Mouse (Mus musculus): ENCODE data around the gene Slc16a9.
A peak's percentile ranks its signal among the peaks of the same experiment; 100 is the strongest.
"Not testable (repeated sequence)": the region's sequence is repeated elsewhere in the genome, so short reads cannot be mapped to it uniquely, and the experiment has no call there.

The Slc16a9 gene

DNA sequence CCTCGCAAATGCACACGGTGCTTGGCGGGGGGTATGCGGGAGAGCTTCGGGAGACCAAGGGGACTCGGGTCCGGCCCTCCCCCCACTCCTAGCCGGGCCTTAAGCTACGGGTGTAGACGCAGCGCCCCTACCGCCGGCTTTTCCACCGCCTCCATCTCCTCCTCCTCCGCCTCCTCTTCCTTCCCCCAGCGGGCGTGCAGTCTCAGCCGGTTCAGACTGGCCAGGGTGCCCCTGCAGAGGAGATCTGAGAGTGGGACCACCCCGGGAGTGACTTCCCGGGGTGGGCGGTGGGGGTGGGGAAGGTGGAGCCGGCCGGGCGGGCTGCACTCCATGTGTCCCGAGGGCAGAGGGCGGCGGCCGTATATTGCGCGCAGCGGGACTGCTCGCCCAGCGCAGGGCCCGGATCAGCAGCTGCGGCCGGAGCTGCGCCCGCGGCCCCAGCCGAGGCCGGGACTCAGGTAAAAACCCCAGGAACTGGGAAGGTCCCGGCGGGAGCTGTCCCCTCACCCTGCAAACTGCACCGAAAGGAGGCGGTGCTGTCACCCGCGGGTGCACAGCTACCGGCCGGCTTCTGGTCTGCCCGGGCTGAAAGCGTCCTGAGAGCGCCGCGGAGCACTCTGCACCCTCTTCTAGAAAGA, at the start of gene Slc16a9:
TSS of gene Slc16a9 (plus strand) at position 180 of the 638 bp plus-strand sequence.
- DNase-seq (ENCODE audit: inconsistent ontology term) = peak; percentile 72

DNA sequence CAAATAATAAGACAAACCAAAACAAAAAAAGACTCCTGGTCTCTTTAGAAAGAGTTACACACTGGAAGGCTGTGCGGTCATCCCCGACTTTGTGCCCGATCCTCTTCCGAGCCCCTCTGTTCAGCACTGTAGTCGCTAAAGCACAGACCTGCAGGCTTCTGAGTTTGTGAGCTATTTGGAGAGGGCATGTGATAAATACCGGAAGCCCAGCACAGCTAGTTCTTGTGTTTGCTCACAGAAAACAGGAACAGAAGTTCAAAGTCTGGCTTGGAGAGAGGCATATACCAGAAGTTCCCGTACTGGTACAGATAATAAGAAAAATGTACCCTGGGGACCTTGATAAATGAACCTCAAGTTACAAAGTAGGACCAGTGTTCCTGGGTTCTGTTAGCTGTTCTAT, 49.6 kb upstream of the Slc16a9 start:
- DNase-seq (ENCODE audit: inconsistent ontology term) = no peak

DNA sequence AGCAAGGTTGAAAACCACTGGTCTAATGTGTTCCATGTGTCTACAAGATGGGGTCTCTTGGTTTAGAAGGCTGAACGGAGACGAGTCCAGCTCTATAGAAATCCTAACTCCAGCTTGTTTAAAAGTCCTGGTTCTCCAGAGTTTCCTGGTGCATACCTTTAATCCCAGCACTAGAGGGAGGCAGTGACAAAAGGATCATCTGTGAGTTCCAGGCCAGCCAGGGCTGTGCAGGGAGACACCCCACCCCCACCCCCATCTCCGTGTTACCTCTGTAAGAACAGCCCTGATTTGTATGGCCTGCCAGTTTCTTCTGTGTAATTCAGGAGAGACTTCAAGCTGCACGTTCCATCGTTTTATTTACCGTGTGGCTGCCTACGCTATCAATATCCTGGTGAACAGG, 49.1 kb upstream of the Slc16a9 start:
- DNase-seq (ENCODE audit: inconsistent ontology term) = peak; percentile 56

DNA sequence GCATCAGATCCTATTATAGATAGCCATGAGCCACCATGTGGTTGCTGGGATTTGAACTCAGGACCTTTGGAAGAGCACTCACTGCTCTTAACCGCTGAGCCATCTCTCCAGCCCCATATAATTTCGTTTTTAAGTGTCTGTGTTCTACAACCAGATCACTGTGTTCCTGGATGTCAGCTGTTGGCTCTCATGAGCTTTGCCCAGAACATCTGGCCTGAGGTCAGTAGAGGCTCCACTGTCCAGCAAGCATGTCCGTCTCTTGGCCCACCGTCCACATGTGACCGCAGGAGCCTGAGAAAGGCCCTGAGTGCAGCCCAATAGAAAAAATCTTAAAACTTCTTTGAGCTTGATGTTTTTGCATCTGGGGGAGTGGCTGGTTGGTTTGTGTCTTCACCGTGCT, 48.2 kb upstream of the Slc16a9 start:
- DNase-seq (ENCODE audit: inconsistent ontology term) = no peak

DNA sequence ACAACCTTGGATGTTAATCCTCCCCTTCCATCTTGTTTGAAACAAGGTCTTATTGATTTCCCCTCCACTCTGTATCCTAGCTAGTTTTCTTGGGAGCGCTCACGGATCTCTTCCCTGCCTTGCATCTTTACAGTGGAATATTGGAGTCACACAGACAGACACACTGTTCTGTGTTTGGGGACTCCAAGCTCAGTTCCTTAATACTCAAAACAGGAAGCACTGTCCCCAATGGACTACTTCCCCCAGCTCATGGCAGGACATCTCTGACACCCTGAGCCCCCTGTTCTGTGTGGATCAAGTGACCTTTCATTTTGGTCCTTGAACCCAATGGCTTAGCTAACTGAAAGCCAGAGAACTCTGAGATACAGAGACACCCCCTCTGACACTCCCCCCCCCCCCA, 47.3 kb upstream of the Slc16a9 start:
- DNase-seq (ENCODE audit: inconsistent ontology term) = no peak

DNA sequence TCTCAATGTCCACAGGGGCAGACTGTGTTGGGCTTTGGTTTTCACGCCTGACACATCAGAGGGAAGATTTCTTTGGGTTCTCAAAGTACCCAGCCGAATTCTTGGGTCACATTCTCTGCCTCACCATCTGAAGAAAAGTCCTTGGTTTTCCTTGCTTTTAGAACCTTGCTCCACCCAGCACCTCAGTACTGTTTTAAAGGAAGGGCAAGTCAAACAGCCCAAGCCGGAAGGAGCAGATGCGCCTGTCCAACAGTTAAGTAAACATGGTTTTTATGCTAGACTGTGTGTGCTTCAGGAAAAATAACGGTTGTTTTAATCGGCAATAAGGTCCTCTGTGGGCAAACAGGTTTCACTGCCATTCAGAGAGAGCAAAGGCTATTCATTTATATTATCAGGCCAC, 46.9 kb upstream of the Slc16a9 start:
- DNase-seq (ENCODE audit: inconsistent ontology term) = no peak

DNA sequence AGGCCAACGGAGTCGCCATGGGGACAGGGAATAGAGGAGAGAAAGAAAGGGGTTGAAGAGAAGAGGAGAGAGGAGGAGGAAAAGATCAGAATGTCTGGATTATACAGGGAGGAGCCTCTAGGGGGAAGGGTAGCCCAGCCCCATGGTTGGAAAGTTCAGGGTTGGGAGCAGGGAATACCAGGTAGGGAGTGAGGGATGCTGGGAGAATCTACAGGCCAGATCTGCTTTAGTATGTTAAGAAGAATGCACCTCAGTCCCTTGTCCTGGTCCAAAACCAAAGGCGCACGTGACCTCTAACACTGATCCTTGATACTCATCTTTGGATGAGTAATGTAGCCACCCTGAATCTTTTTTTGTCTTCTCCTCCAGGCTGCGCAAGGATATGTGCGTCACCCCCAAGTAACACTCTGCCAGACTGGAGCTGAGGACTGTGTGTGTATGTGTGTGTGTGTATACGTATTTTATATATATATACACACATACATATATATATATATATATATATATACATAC, 45.9 kb upstream of the Slc16a9 start:
- no peak for DNase-seq (ENCODE audit: inconsistent ontology term)

- DNase-seq (ENCODE audit: inconsistent ontology term) = no peak
Measured at GRCm38 (mm10) chr10:70199466-70200210, 45.3 kb upstream of the Slc16a9 start.

DNA sequence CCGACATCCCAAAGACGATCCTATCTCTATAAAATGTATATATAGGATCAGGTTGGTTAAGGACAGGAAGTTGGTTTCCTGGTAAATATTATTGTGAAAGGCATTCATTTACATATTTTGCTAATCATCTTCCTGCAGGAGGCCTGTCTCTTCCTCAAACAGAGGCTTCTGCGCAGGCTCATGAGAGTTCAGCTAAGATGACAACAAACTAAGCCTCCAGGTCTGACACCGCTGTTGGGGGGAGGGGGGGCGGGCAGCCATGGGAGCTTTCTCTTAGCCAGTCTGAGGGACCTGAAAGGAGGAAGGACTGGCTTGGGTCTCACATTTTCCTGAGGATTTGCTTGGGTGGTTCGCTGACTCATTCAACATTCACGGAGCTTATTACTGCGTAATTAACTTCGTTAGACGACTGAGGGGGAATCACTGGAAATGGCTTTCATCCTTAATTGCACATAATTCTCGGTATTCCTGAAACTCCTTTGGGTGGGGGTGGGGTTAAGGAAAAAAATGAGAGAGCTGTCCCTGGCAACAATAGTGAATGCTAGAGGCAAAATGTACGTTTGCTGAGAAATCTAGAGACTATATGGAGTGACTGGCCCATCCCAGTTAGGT, 43.9 kb upstream of the Slc16a9 start:
- peak; percentile 96 for DNase-seq (ENCODE audit: inconsistent ontology term)

- DNase-seq (ENCODE audit: inconsistent ontology term) = peak; percentile 76
Measured at GRCm38 (mm10) chr10:70204505-70205399, 40.1 kb upstream of the Slc16a9 start, which contains the start of gene Mrln. Mrln (plus strand) TSS chr10:70204664.

DNA sequence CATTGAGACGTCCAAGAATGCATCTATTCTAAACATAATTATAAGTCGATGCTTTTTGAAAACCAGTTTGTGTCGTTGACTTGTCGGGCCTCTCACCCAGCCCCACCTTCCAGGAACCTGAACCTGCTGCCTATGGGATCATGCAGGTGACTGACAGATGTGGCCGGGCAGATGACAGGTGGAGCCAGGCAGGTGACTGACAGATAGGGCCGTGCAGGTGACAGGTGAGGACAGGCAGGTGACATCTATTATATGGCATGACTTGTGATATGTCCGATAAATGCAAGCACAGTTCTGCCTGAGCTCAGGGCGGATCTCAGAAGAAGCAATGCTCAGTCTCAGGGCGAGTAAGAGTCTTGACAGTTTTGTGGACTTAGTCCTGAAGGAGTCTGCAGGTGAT, 33.6 kb upstream of the Slc16a9 start:
- no peak for DNase-seq (ENCODE audit: inconsistent ontology term)

DNA sequence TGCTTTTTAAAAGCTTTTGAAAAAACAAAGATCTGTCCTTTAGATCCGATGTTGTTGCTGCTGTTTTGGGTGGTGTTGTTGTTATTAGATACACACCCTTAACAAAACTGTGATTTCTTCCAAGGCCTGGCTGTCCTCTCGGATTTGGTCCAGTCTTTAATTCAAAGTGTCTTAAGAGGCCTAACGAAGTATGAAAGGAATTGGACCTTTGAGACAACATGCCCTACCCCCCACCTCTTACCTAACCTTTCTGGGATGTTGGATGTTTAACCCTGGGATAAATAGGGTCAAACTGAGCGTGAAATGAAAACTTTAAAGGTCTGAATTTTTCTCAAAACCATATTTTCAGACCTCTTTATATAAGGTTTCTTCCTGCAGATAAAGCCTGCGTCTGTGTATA, 23.9 kb upstream of the Slc16a9 start:
- no peak for DNase-seq (ENCODE audit: inconsistent ontology term)

DNA sequence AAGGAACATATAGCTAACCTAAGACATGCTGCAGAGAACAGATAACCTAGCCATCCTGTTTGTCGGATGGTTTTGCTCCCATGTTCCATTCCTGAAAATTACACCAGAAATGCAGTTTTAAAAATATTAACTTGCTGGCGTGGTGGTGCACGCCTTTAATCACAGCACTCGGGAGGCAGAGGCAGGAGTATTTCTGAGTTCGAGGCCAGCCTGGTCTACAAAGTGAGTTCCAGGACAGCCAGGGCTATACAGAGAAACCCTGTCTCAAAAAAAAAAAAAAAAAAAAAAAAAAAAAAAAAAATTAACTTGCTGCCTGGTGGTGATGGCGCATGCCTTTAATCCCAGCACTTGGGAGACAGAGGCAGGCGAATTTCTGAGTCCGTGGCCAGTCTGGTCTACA, 22.7 kb upstream of the Slc16a9 start:
- DNase-seq (ENCODE audit: inconsistent ontology term) = not testable (repeated sequence)

DNA sequence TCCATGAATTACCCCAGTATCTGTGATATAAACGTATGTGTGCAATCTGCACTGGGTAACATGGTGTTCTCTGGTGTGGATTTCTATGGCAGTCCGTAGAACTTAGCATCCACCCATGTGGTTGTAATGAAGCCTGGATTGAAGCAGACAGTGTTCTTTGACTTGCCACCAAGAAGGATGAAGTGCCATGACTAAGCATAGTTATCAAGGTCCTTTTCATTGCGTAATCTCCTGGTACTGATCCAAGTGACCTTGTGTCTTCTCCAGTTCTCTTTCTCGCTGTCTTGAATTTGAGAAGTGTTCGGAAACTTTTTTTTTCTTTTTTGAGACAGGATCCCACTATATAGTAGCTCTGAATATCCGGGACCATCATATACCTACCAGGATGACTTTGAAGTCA, 20.3 kb upstream of the Slc16a9 start:
- DNase-seq (ENCODE audit: inconsistent ontology term) = no peak

GRCm38 (mm10) chr10:70225760-70226159, 19.1 kb upstream of the Slc16a9 start:
- no peak for DNase-seq (ENCODE audit: inconsistent ontology term)

GRCm38 (mm10) chr10:70226608-70227007, 18.3 kb upstream of the Slc16a9 start:
- DNase-seq (ENCODE audit: inconsistent ontology term) = no peak

GRCm38 (mm10) chr10:70230352-70230751, 14.5 kb upstream of the Slc16a9 start:
- DNase-seq (ENCODE audit: inconsistent ontology term) = no peak

- DNase-seq (ENCODE audit: inconsistent ontology term) = no peak
Measured at GRCm38 (mm10) chr10:70237936-70238335, 7.0 kb upstream of the Slc16a9 start.

DNA sequence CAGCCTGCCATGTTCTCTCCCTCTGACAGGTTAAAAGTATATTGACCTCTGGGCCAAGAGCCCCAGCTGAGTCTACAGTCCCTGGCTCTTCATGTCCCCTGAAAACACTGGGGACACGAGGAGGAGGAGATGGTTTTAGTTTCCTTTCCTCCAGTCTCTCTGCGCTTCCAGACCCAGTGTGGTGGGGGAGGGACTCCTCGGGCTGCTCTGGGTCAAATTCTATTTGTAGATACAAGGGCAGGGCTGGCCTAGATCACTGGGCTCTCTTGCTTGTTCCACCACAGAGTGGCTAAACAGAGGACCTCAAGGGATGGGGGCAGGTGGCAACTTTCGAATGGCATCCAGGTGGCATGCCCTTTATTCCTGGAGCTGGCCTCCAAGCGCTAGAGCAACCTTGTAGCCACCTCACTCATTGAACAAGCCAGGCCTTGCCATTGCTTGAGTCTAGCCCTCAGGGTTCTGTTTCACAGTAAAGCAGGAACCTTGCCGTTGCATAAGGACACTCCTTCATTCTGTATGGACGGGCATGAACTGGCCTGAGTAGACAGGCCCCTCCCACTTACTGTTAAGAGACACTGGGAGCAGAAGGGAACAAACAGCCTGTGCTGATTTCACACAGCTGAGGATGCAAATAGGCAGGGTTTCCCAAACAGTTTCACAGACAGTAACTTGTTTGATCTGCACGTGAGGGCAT, 2.0 kb upstream of the Slc16a9 start:
- no peak for DNase-seq (ENCODE audit: inconsistent ontology term)

- no peak for DNase-seq (ENCODE audit: inconsistent ontology term)
Measured at GRCm38 (mm10) chr10:70245559-70245945, 652 bp downstream of the Slc16a9 start.

- DNase-seq (ENCODE audit: inconsistent ontology term) = no peak
Measured at GRCm38 (mm10) chr10:70246076-70246475, 1.2 kb downstream of the Slc16a9 start.
